Mouse (Mus musculus) midbrain, embryonic 13.5 days (tissue): ENCODE measurements around the gene She. TPM values are rescaled to one million over a fixed set of nuclear protein-coding genes. Genes with fewer than 3 reads are reported as not detected.
"Not testable (repeated sequence)": the region's sequence is repeated elsewhere in the genome, so short reads cannot be mapped to it uniquely, and the experiment has no call there.

Experiments
- ATAC-seq: fragments of 200-750 bp; cut with Nextera tagmentation; 2 replicates; pipeline ENCODE4 v1.8.0; 2017; ENCODE audit warnings: mild to moderate bottlenecking, moderate TSS enrichment, moderate library complexity
- H3K27ac ChIP-seq: fragments of 300-500 bp; sonication (generic); 2 replicates; pipeline ENCODE4 v1.5.1; 2015; ENCODE audit warnings: inconsistent platforms, mild to moderate bottlenecking, moderate library complexity
- H3K27me3 ChIP-seq: fragments of 300-500 bp; sonication (generic); 2 replicates; pipeline ENCODE4 v1.6.1; 2015; ENCODE audit warnings: mild to moderate bottlenecking, inconsistent platforms
- H3K36me3 ChIP-seq: fragments of 300-500 bp; sonication (generic); 2 replicates; pipeline ENCODE4 v1.6.1; 2015; ENCODE audit warnings: mild to moderate bottlenecking, inconsistent platforms
- H3K4me1 ChIP-seq: fragments of 300-500 bp; sonication (generic); replicated peaks from 2 replicates; pipeline ENCODE4 v1.6.1; 2015; ENCODE audit warnings: inconsistent platforms
- H3K4me2 ChIP-seq: fragments of 300-500 bp; sonication (generic); replicated peaks from 2 replicates; pipeline ENCODE4 v1.6.1; 2015; ENCODE audit warnings: moderate library complexity, mild to moderate bottlenecking, inconsistent platforms
- H3K4me3 ChIP-seq: fragments of 300-500 bp; sonication (generic); replicated peaks from 2 replicates; pipeline ENCODE4 v1.5.1; 2015; ENCODE audit warnings: mild to moderate bottlenecking, inconsistent platforms
- H3K9ac ChIP-seq: fragments of 300-500 bp; sonication (generic); replicated peaks from 2 replicates; pipeline ENCODE4 v1.6.1; 2015; ENCODE audit warnings: mild to moderate bottlenecking, inconsistent platforms
- H3K9me3 ChIP-seq: fragments of 300-500 bp; sonication (generic); 2 replicates; pipeline ENCODE4 v1.6.1; 2016; ENCODE audit warnings: mild to moderate bottlenecking, inconsistent platforms
- WGBS: fragments of 180-500 bp; shearing (Covaris S2); methylation state at CpG from one replicate; pipeline ENCODE4 v1.1.7; 2015; 5-methylcytosine and 5-hydroxymethylcytosine counted together
- polyA plus RNA-seq: library from polyadenylated mRNA; unstranded; fragments of >200 nt; fragmentation: Nextera tagmentation; extraction: Ambion mirVana; gene quantifications from 2 replicates; pipeline ENCODE4 v1.2.1, GENCODE M21; 2015

The She gene
- polyA plus RNA-seq, result 1.1 and 1.6 TPM in 2 replicates

DNA sequence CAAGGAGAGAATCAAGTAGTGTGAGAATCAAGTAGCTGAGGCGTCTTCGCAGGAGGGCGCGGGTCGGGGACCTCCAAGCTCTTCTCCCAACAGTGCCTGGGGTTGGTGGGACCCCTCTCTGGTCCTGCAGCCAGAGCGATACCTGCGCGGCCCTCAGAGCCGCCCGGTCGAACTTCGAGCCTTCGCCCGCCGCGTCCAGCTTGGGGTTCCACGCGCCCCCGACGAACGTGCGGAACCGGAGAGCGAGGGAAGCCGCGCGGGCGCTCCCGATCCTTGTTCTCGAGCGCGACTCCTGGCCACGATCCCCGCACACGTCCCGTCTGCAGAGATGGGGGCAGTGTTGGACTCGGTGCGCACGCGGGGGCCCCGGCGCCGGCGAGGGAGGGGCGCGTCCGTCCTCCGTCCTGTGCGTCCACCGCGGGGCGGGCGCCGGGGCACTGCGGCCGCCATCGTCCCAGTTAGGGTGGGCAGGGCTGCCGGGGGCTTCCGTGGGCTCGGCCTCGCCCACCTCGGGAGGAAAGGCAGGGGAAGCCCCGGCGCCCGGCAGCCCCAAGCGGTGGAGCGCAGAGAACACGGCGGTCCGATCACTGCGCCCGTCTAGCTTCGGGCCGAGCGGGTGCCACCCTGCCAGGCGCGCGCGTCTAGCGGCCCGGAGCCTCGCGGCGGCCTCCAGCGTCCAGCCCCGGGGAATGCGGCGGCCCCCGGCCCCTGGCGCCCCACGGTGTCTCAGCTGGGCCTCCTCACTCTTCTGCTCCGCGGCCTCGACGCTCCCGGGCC lies at the start of gene She:
She (plus strand) TSS at position 556 of the 777 bp plus-strand sequence.
- Histone ChIP-seq H3K4me3 (peak within 1 kb of the TSS; percentile 37), H3K27ac (no peak within 1 kb of the TSS), H3K9me3 (no peaks in the 10 kb centered on the region), H3K4me2 (peak within 1 kb of the TSS; percentile 53), H3K27me3 (peaks cover 67% of the 10 kb centered on the region), H3K4me1 (peaks cover 8% of the 10 kb centered on the region), H3K9ac (peak within 1 kb of the TSS; percentile 36; the same call in 1 of the 2 replicates), H3K36me3 (no peaks in the 10 kb centered on the region)
- 2% methylated on average over 83 of the region's 96 CpGs for WGBS
- ATAC-seq, result no peak

- Histone ChIP-seq H3K4me2 (no peak overlapping the region), H3K9ac (no peak overlapping the region), H3K27ac (no peak overlapping the region), H3K4me3 (no peak overlapping the region), H3K27me3 (no peaks in the 10 kb centered on the region), H3K4me1 (no peaks in the 10 kb centered on the region; the same call in 1 of the 2 replicates), H3K9me3 (no peaks in the 10 kb centered on the region), H3K36me3 (peaks cover 77% of the 10 kb centered on the region)
- ATAC-seq, result no peak
- WGBS, result 93% methylated on average over 5 of the region's 5 CpGs
Observed at GRCm38 (mm10) chr3:89781640-89782039, 49.5 kb upstream of the She start.

DNA sequence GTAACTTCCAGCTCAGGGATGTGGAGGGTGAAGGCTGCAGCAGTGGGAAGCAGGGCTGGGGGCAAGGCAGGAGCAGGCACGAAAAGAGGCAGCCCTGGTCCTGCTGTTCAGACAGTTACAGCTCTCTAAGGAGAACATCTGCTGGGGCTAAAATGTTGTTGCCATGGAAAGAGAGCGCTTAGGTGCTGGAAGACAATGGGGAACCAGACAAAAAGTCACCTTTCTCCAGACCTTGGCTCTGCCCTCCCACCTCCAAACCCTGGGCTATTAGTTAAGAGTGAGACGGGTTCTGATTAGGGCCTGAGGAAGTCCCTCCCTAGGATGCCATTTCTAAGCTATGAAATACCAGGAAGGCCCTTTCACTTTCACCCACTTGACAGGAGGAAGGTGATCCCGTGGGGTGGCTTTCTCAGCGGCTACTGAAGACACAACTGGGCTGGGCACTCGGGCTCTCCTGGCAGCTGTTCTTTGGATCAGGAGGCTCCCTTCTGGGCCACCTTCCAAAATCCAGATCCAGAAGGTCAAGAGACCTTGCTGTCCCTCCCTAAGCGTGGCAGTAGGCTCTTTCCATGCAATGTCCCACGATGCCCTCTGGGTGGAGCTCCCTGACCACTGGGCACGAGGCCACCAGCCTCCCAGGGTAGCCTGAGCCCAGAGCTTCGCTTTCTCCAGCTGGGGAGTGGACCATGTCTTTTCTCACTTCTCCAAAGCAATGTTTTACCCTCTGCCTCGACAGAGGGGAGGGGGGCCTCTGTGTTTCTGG lies 46.0 kb upstream of the She start:
- no peak overlapping the region for H3K4me2 ChIP-seq
- H3K36me3 ChIP-seq, result peaks cover 42% of the 10 kb centered on the region
- no peak overlapping the region for H3K4me3 ChIP-seq
- ATAC-seq, result peak; percentile 50; the same call in 1 of the 2 replicates
- no peaks in the 10 kb centered on the region for H3K9me3 ChIP-seq
- H3K4me1 ChIP-seq, result no peaks in the 10 kb centered on the region; the same call in 1 of the 2 replicates
- H3K27ac ChIP-seq, result no peak overlapping the region
- no peaks in the 10 kb centered on the region for H3K27me3 ChIP-seq
- 24% methylated on average over 11 of the region's 11 CpGs for WGBS
- 0 out of 2 replicates have a peak overlapping the region, but pooled peaks have one; percentile 2 for H3K9ac ChIP-seq

GRCm38 (mm10) chr3:89786275-89786674 lies 44.9 kb upstream of the She start:
- H3K4me2 ChIP-seq, result no peak overlapping the region
- no peak overlapping the region for H3K27ac ChIP-seq
- WGBS, result 82% methylated on average over 6 of the region's 6 CpGs
- ATAC-seq, result no peak
- no peaks in the 10 kb centered on the region; the same call in 1 of the 2 replicates for H3K4me1 ChIP-seq
- no peak overlapping the region for H3K9ac ChIP-seq
- H3K4me3 ChIP-seq, result no peak overlapping the region
- no peaks in the 10 kb centered on the region for H3K9me3 ChIP-seq
- H3K27me3 ChIP-seq, result no peaks in the 10 kb centered on the region
- H3K36me3 ChIP-seq, result peaks cover 31% of the 10 kb centered on the region

DNA sequence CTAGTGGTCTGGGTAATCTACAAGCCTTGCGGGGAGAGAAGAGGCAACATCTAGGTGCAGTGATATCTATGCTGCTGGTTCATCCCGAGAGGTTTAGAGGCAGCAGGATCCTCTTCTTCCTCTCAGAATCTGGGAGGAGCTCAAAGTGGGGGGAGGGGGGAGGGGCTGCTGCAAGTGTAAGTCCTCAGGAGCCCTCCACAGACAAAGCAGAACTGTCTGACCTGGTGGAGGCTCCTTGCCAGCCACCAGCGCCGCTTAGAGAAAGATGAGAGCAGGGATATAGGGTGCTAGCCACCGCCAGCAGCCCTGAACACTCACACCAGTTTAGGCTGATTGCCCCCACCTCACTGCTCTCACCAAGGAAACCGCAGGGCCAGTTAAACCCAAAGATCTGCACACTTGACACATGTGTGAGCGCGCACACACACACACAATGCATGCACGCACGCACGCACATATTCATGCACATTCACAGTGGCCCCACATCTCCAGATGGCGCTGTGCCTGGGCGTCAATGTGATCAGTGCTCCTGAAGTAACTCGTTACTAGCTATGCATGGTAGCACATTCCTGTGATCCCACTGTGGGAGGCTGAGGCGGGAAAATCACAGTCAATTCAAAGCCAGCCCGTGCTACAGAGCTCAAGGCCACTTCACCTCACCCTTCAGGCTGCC lies 42.4 kb upstream of the She start:
- no peak for ATAC-seq
- H3K9me3 ChIP-seq, result no peaks in the 10 kb centered on the region
- H3K4me1 ChIP-seq, result no peaks in the 10 kb centered on the region; the same call in 1 of the 2 replicates
- no peak overlapping the region for H3K4me3 ChIP-seq
- no peak overlapping the region for H3K4me2 ChIP-seq
- H3K27ac ChIP-seq, result no peak overlapping the region
- no peak overlapping the region for H3K9ac ChIP-seq
- H3K27me3 ChIP-seq, result no peaks in the 10 kb centered on the region
- 79% methylated on average over 16 of the region's 16 CpGs for WGBS
- H3K36me3 ChIP-seq, result peaks cover 6% of the 10 kb centered on the region; the same call in 1 of the 2 replicates

- no peak for ATAC-seq
- Histone ChIP-seq H3K27ac (no peak overlapping the region), H3K4me2 (no peak overlapping the region), H3K9me3 (no peaks in the 10 kb centered on the region), H3K27me3 (no peaks in the 10 kb centered on the region), H3K4me3 (no peak overlapping the region), H3K4me1 (peaks cover 3% of the 10 kb centered on the region; the same call in 1 of the 2 replicates), H3K9ac (no peak overlapping the region), H3K36me3 (no peaks in the 10 kb centered on the region)
- 54% methylated on average over 2 of the region's 2 CpGs for WGBS
Observed at GRCm38 (mm10) chr3:89794616-89795015, 36.6 kb upstream of the She start.

GRCm38 (mm10) chr3:89795746-89796145 lies 35.4 kb upstream of the She start:
- WGBS, result 79% methylated on average over 5 of the region's 5 CpGs

DNA sequence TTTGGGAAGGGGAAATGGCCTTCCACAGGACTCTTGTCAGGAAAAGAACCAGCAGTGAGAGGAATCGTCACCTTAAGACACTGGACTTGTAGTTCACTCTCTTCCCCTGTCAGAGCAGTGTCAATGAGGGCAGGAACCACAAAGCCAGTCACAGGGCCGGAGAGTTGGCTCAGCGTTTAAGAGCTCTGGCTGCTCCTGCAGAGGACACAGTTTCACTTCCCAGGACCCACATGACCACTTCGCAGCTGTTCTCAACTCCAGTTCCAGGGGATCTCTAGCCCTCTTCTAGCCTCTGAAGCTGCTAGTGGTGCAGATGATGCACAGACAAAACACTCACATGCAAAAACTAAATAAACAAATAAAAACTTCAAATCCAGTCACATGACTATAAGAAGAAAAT lies 34.8 kb upstream of the She start:
- WGBS, result 70% methylated on average over 4 of the region's 4 CpGs
- no peak overlapping the region for H3K4me3 ChIP-seq
- H3K4me2 ChIP-seq, result no peak overlapping the region
- H3K9me3 ChIP-seq, result no peaks in the 10 kb centered on the region
- ATAC-seq, result no peak
- no peak overlapping the region for H3K9ac ChIP-seq
- H3K4me1 ChIP-seq, result peaks cover 8% of the 10 kb centered on the region; the same call in 1 of the 2 replicates
- no peak overlapping the region for H3K27ac ChIP-seq
- H3K36me3 ChIP-seq, result no peaks in the 10 kb centered on the region
- H3K27me3 ChIP-seq, result no peaks in the 10 kb centered on the region

More at GRCm38 (mm10) chr3:89795746-89796145, 35.4 kb upstream of the She start:
- H3K4me2 ChIP-seq, result no peak overlapping the region
- no peaks in the 10 kb centered on the region for H3K27me3 ChIP-seq
- H3K9ac ChIP-seq, result no peak overlapping the region
- H3K27ac ChIP-seq, result no peak overlapping the region
- H3K4me3 ChIP-seq, result no peak overlapping the region
- peaks cover 8% of the 10 kb centered on the region; the same call in 1 of the 2 replicates for H3K4me1 ChIP-seq
- no peaks in the 10 kb centered on the region for H3K9me3 ChIP-seq
- H3K36me3 ChIP-seq, result no peaks in the 10 kb centered on the region
- no peak for ATAC-seq

GRCm38 (mm10) chr3:89798518-89798917 lies 32.7 kb upstream of the She start:
- H3K27ac ChIP-seq, result no peak overlapping the region
- no peaks in the 10 kb centered on the region for H3K27me3 ChIP-seq
- H3K36me3 ChIP-seq, result no peaks in the 10 kb centered on the region
- peaks cover 8% of the 10 kb centered on the region; the same call in 1 of the 2 replicates for H3K4me1 ChIP-seq
- no peak overlapping the region for H3K9ac ChIP-seq
- no peak for ATAC-seq
- H3K9me3 ChIP-seq, result no peaks in the 10 kb centered on the region
- H3K4me2 ChIP-seq, result no peak overlapping the region
- no peak overlapping the region for H3K4me3 ChIP-seq
- 90% methylated on average over 3 of the region's 3 CpGs for WGBS

DNA sequence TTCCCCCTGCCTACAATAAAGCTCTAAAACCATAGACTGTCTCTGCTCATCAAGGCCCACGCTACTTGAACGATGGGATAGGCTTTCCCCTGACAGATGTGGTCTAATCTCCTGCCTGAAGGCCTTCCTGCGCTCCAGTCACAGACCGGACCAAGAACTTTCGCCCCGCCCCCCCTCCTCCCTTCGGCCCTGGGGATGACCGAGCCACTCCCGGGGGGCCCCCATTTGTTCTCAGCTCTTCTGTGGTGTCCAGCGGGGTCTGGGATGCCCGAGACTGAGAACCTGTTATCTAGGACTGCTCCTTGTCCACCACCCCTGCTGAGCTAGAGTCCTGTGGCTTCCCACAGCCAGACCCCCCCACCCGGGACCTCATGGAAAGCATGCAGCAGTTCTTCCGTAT lies 31.7 kb upstream of the She start:
- ATAC-seq, result no peak
- Histone ChIP-seq H3K27ac (no peak overlapping the region), H3K4me2 (peak overlapping the region; percentile 23; the same call in 1 of the 2 replicates), H3K4me3 (no peak overlapping the region), H3K4me1 (peaks cover 8% of the 10 kb centered on the region; the same call in 1 of the 2 replicates), H3K36me3 (no peaks in the 10 kb centered on the region), H3K9me3 (no peaks in the 10 kb centered on the region), H3K27me3 (no peaks in the 10 kb centered on the region), H3K9ac (no peak overlapping the region)
- WGBS, result 4% methylated on average over 13 of the region's 13 CpGs

DNA sequence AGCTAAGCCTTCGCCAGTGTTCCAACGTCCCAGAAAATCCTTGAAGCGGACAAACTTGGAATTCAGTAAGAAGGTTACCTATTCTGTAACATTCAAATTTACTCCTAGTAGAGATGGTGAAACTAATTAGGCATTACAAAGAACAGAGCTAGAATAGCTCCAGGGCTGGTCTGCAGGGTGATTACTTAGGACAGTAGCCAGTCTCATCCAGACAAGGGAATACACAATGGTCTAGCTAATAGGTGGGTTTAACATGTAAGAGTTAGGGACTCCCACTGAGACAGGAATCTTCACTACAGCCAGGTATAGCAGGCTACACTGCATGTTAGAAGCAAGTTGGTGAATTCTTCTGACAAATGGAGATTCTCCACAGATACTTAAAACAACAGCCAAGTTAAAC lies 31.1 kb upstream of the She start:
- 22% methylated on average over 3 of the region's 3 CpGs for WGBS
- not testable (repeated sequence) for H3K9me3 ChIP-seq, H3K9ac ChIP-seq

More for the DNA sequence above, 31.1 kb upstream of the She start:
- H3K36me3 ChIP-seq, H3K27ac ChIP-seq, H3K4me3 ChIP-seq, ATAC-seq, H3K4me1 ChIP-seq, H3K4me2 ChIP-seq, H3K27me3 ChIP-seq: not testable (repeated sequence)
